Mouse (Mus musculus) brain, embryonic 14.5 days (tissue): ENCODE data around the gene Dnmt1. TPM values are rescaled to one million over a fixed set of nuclear protein-coding genes. Genes with fewer than 3 reads are reported as not detected.

Experiments
- DNase-seq: peaks from one replicate; pipeline ENCODE4 v3.0.0-alpha.2; 2011; ENCODE audit warnings: low read depth
- CTCF ChIP-seq: fragments of 200-500 bp; IDR thresholded peaks from 2 replicates; pipeline ENCODE4 v1.5.1; 2012; ENCODE audit warnings: inconsistent platforms, mild to moderate bottlenecking, moderate library complexity, borderline replicate concordance; ENCODE audit not compliant: insufficient read depth, insufficient read length; ENCODE audit errors: extremely low read depth
- POLR2A ChIP-seq: fragments of 200-500 bp; IDR thresholded peaks from 2 replicates; pipeline ENCODE4 v1.6.1; 2012; ENCODE audit warnings: mild to moderate bottlenecking, inconsistent platforms, borderline replicate concordance; ENCODE audit not compliant: poor library complexity, insufficient read depth, insufficient read length, severe bottlenecking; ENCODE audit errors: extremely low read depth
- polyA plus RNA-seq: library from polyadenylated mRNA; depleted of rRNA; stranded (reverse); fragments of >200 nt; gene quantifications from 2 replicates; pipeline ENCODE4 v1.2.3, GENCODE M21; 2012

The Dnmt1 gene
- polyA plus RNA-seq, 1 experiment: 103 TPM

DNA sequence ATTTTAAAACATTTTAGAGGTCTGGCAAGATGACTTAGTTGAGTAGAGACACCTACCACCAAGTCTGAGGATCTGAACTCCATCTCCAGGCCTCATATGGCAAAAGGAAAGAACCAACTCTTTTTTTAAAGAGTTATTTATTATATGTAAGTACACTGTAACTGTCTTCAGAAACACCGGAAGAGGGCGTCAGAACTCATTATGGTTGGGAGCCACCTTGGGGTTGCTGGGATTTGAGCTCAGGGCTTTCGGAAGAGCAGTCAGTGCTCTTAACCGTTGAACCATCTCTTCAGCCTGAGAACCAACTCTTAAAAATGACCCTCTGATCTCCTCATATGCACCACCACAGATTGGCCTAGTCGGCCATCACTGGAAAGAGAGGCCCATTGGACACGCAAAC lies 72.5 kb downstream of the Dnmt1 start:
- no peak for TF ChIP-seq CTCF
- TF ChIP-seq POLR2A: no peak
- no peak for DNase-seq

GRCm38 (mm10) chr9:20886563-20886962 lies 73.1 kb downstream of the Dnmt1 start:
- TF ChIP-seq POLR2A (no peak), CTCF (no peak)
- no peak for DNase-seq

DNA sequence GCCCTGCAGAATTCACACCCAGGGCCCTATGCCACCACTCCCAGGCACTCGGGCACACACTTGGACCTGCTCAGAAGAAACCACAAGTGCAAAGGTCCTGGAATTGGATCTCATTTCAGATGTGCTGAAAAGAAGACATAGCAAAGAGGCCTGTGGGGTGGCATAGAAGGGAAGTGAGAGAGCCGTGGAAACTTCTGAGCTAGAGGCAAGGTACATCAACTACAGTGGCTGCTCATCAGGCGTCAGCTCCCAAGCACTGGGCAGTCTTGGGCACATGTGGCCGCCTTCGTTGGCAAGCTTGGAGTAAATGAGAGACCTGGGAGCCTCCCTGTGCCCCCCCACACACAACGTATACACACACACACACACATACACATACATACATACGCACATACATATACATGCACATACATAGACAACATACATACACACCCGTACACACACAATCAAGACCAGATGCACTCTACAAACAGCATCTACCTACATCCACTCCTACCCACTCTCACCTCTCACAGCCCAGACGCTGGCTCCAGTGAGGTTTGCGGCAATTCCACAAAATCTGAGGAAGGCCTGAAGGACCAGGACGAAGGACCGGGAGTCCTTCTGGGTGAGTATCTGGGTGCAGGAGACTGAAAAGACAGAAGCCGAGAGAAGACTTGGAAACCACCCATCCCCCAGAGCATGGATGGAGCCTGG lies 80.4 kb downstream of the Dnmt1 start, which contains the start of gene Angptl6:
Angptl6 (minus strand) TSS at position 631 of the 696 bp plus-strand sequence.
- TF ChIP-seq CTCF: no peak
- no peak for TF ChIP-seq POLR2A
- DNase-seq: no peak

GRCm38 (mm10) chr9:20878710-20879065 lies 81.0 kb downstream of the Dnmt1 start:
- TF ChIP-seq CTCF: no peak
- no peak for TF ChIP-seq POLR2A
- no peak for DNase-seq

DNA sequence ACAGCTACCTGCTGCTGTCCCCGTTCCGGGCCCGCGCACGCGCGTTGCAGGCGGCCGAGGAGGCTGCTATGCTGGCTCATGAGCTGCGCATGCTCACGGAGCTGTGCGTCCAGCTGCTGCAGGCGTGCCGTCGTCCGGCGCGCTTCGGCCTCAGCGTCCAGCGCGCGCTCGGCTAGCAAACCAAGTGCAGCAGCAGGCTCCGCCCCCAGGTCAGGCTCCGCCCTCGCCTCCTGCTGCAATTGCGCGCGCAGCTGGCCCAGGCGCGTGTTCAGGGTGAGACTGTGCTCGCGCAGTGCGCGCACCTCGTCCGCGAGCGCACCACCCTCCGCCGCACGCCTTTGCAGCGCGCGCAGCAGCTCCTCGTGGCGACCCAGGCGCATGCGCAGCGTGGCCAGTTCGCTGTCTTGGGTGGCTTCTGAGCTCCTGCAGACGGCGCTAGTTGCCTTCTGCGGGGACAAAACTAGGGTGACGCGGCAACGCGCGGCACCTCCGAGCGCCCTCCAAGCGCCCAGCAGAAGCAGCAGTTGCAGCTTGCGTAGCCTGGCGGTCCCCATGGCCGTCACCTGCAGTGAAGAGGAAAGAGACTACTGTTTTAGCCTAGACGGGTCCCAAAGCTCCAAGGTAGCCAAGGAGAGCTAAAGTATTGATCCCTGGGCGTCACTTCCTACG lies 81.5 kb downstream of the Dnmt1 start:
- DNase-seq: peak; percentile 100
- TF ChIP-seq POLR2A (peak; percentile 88), CTCF (peak; percentile 74)

GRCm38 (mm10) chr9:20877118-20878040 lies 82.3 kb downstream of the Dnmt1 start:
- DNase-seq: no peak
- TF ChIP-seq POLR2A (no peak; the same call in 1 of the 2 replicates), CTCF (no peak)

DNA sequence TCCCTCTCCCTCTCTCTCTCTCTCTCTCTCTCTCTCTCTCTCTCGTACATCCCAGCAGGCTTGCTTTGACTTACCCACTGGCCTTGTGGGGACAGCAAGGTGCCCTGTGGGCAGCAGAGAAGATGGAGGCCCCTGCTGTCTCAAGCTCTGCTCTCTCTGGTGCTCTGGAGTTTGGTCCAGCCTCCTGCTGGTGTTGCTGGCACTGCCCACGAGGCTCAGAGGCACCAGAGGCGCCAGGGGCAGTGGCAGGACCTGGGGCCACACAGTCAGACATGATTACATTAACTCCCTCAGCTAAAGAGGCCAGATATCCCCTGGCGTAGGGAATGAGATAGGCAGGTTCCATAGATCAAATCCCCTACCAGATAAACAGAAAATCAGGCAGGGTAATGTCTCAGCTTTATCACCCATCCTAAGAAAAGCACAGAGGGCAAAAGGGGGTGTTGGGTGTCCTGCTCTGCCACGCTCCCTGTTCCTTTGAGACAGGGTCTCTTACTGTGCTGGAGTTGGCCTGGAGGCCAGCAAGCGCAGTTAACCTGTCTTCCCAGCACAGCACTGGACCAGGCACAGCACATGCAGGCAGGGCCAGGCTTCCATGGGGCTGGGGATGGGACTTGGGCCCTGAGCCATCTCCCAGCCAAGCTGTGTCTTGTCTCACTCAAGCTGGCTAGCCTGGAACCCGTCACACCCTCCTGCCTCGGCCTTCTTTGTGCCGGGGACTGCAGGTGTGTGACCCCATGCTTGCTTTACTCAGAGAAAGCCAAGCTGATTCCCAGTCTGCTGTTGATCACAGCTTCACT lies 83.2 kb downstream of the Dnmt1 start:
- TF ChIP-seq POLR2A (no peak), CTCF (no peak)

GRCm38 (mm10) chr9:20875021-20875790 lies 84.5 kb downstream of the Dnmt1 start:
- DNase-seq: peak; percentile 8
- TF ChIP-seq POLR2A (no peak), CTCF (no peak)

More for the DNA sequence above, 83.2 kb downstream of the Dnmt1 start:
- no peak for DNase-seq

DNA sequence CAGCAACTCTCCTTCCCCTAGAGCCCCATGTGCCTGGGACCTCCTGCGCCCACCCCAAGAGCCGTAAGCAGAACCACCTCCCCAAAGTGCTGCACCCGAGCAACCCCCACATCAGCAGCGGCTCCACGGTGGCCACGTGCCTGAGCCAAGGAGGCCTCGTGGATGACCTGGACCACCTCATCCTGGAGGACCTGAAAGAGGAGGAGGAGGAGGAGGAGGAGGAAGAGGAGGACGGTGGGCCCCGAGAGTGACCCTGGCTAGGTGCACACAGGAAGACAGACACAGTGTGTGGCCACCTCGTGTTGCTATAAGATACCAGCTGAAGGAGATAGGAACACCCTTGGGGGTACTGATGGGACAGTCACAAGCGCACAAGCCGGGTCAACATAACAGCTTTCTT lies 86.2 kb downstream of the Dnmt1 start:
- TF ChIP-seq POLR2A (no peak), CTCF (no peak)
- DNase-seq: no peak

DNA sequence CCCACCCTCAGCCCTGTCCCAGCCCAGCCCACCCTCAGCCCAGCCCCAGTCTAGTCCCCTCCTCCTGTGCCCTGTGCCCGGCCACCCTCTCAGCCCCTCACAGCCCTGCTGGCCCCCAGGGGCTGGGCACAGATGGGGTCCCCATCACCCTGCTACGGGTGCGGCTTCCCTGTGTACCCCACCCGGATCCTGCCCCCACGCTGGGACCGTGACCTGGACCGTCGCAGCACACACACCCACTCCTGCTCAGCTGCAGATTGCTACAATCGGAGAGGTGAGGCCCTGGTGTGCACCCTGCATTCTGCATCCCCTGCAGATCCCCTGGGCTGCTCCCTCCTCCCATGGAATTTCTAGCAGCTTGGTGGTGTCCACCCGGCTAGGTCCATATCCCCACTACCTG lies 86.7 kb downstream of the Dnmt1 start:
- DNase-seq: no peak
- no peak for TF ChIP-seq POLR2A
- no peak for TF ChIP-seq CTCF
